Mouse (Mus musculus): Measurements from ENCODE around the gene Klk8. TPM values are rescaled to one million over a fixed set of nuclear protein-coding genes. Genes with fewer than 3 reads are reported as not detected.

Klk8 gene
- polyA plus RNA-seq, 1 experiment from 2014 or later = 5.0 TPM

DNA sequence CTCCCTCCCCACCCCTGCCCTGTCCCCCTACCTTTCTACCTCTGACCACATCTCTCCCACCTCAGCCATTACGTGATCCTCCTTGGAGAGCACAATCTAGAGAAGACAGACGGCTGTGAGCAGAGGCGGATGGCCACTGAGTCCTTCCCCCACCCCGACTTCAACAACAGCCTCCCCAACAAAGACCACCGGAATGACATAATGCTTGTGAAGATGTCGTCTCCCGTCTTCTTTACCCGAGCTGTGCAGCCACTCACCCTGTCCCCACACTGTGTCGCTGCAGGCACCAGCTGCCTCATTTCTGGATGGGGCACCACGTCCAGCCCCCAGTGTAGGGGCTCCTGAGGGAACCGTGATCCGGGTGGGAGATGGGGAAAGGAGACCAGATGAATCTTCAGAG lies 20.0 kb upstream of the Klk8 start:
- no peak overlapping the region for H3K4me3 ChIP-seq
- no peak for ATAC-seq (ENCODE audit: low FRiP score, low read depth)
- no peaks in the 10 kb centered on the region for H3K9me3 ChIP-seq
- H3K9ac ChIP-seq = no peak overlapping the region
- no peaks in the 10 kb centered on the region for H3K36me3 ChIP-seq
- no peak overlapping the region for H3K27ac ChIP-seq
- H3K27me3 ChIP-seq (replicated peaks) = no peaks in the 10 kb centered on the region
- H3K4me1 ChIP-seq = peaks cover 2% of the 10 kb centered on the region; the same call in 1 of the 2 replicates
- WGBS = 89% methylated on average over 12 of the region's 12 CpGs
- no peak overlapping the region for H3K4me2 ChIP-seq (replicated peaks)

DNA sequence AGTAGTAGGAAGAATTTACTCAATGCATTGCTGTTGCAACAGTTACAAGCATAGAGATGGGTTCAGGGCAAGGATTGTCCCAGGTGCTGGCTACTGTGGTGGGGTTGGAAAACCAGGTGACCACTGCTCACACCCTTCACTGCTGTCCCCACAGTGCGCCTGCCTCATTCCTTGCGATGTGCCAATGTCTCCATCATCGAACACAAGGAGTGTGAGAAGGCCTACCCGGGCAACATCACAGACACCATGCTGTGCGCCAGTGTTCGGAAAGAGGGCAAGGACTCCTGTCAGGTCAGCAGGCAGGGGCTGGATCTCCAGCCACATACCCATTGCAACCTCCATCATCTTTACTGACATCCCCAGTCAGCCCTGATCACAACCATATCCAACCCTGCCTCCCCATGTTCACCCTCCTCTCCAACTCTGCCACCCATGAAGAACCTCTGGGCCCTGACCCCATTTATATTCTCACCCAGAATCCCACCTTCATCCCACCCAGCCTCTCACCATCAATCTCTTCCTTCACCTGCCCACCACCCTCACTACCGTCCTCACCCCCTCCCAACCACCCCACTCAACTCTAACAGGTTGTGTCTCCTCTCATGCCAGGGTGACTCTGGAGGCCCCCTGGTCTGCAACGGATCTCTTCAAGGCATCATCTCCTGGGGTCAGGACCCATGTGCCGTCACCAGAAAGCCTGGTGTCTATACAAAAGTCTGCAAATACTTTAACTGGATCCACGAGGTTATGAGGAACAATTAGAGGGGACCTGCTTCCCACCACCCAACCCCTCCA lies 19.0 kb upstream of the Klk8 start:
- Histone ChIP-seq H3K27me3 (replicated peaks) (peaks cover 7% of the 10 kb centered on the region; the same call in 1 of the 2 replicates), H3K36me3 (no peaks in the 10 kb centered on the region), H3K9ac (no peak overlapping the region), H3K27ac (no peak overlapping the region), H3K9me3 (no peaks in the 10 kb centered on the region), H3K4me3 (no peak overlapping the region), H3K4me1 (peaks cover 7% of the 10 kb centered on the region; the same call in 1 of the 2 replicates), H3K4me2 (replicated peaks) (no peak overlapping the region)
- WGBS = 85% methylated on average over 10 of the region's 10 CpGs
- ATAC-seq (ENCODE audit: low FRiP score, low read depth) = no peak

DNA sequence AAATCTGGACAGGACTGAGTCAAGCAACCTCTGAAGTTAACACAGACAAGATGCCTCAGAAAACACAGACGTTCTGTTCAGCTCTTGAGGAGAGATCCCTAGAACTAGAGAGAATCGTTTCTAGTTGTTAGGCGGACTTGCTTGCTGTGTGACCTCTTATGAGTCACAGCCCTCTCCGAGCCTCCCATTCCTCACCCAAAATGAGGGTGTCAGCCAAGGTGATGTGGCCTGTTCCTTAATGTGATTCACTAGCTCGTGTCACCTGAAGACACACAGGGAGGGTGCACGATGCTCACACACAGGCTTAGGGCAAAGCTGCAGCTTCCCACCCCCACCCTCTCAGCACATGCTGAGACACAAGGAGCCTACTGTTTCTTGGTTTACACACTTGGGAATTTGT lies 17.1 kb upstream of the Klk8 start:
- no peak overlapping the region for H3K4me3 ChIP-seq
- H3K9me3 ChIP-seq = no peaks in the 10 kb centered on the region
- H3K9ac ChIP-seq = no peak overlapping the region
- H3K27me3 ChIP-seq (replicated peaks) = peaks cover 8% of the 10 kb centered on the region; the same call in 1 of the 2 replicates
- WGBS = 76% methylated on average over 6 of the region's 6 CpGs
- peaks cover 7% of the 10 kb centered on the region; the same call in 1 of the 2 replicates for H3K4me1 ChIP-seq
- no peak overlapping the region for H3K4me2 ChIP-seq (replicated peaks)
- no peak for ATAC-seq (ENCODE audit: low FRiP score, low read depth)
- H3K27ac ChIP-seq = no peak overlapping the region
- H3K36me3 ChIP-seq = no peaks in the 10 kb centered on the region

DNA sequence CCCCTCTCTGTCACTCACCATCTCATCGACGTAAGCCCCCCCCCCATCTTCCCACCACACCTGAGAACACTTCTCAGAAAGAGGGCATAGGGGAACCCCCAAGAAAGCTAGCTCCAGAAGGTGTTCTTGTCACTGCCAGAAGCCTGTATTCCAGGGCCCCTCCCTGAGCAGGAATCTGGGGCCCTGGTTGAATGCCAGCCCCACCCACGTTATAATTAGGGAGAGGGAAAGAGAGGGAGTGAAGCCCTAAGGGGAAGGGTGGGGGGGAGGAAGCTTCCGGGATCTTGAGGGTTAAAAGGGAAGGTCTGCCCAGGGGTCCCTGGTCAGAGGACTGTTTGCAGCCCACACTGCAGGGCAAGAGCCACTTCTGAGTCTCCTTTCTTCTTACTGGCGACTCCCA lies 16.6 kb upstream of the Klk8 start, which contains the start of gene Klk10:
Gene Klk10, plus strand, starts transcription at position 290 of the 400 bp plus-strand sequence.
- H3K27me3 ChIP-seq (replicated peaks) = peaks cover 8% of the 10 kb centered on the region; the same call in 1 of the 2 replicates
- ATAC-seq (ENCODE audit: low FRiP score, low read depth) = no peak
- H3K27ac ChIP-seq = no peak within 1 kb of the TSS
- H3K4me1 ChIP-seq = peaks cover 7% of the 10 kb centered on the region; the same call in 1 of the 2 replicates
- 54% methylated on average over 5 of the region's 5 CpGs for WGBS
- H3K4me3 ChIP-seq = no peak within 1 kb of the TSS
- no peaks in the 10 kb centered on the region for H3K9me3 ChIP-seq
- no peak within 1 kb of the TSS for H3K9ac ChIP-seq
- no peak within 1 kb of the TSS for H3K4me2 ChIP-seq (replicated peaks)
- H3K36me3 ChIP-seq = no peaks in the 10 kb centered on the region

DNA sequence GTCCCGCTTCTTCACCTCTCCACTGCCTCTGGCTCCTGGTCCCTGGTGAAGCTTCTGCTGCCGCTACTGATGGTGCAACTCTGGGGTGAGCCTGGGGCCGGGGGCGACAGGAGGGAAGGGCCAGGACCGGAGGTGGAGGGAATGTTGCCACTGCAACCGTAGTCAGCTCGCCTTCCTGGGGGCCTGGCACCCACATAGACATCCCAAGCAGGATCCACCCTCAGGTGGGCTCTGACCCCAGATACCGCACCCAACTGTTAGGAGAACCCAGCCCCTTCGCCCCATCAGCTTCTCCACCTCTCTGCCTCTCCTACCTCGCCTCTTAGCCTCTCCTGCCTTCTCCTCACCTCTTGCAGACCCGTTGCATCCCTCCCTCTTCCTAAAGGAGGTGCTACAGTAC lies 15.8 kb upstream of the Klk8 start:
- WGBS = 89% methylated on average over 11 of the region's 11 CpGs
- Histone ChIP-seq H3K9me3 (no peaks in the 10 kb centered on the region), H3K27ac (no peak overlapping the region), H3K4me3 (no peak overlapping the region), H3K4me1 (peaks cover 7% of the 10 kb centered on the region; the same call in 1 of the 2 replicates), H3K4me2 (replicated peaks) (no peak overlapping the region), H3K9ac (no peak overlapping the region), H3K27me3 (replicated peaks) (peaks cover 8% of the 10 kb centered on the region; the same call in 1 of the 2 replicates), H3K36me3 (no peaks in the 10 kb centered on the region)
- no peak for ATAC-seq (ENCODE audit: low FRiP score, low read depth)

DNA sequence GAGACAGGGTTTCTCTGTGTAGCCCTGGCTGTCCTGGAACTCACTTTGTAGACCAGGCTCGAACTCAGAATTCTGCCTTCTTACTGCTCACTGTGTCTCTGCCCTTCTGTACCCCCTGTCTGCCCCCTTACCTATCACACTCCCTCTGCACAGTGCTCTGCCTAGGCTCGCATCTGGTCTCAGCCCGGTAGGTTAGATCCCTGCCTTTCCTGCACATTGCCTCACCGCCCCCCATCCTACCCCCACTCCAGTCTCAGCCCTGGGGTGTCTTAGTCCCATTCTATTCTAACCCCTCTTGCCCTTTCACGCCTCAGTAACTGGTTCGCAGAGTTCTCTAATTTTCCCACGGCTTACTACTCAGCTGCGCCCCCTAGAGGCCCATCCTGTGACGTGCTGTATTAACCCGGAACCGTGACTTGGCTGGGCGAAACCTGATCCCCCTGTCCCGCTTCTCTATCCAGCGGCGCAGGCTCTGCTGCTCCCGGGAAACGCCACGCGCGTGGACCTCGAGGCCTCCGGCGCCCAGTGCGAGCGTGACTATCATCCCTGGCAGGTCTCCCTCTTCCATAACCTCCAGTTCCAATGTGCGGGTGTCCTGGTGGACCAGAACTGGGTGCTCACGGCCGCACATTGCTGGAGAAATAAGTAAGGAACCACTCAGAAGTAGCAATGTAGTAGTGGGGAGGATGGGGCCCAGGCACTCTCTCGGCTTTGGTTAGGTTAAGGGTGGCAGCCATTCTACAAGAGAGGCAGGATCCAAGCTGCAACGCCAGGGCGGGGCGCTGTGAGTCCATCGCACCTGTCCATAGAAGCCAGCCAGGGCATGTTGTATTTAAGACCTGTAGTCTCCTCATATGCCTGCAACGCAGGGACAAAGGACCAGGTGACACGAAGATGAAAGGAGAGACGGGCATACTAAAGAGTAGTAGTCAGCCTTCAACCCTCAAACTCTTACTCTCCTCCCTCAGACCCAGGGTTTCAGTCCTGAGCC lies 14.8 kb upstream of the Klk8 start:
- Histone ChIP-seq H3K36me3 (no peaks in the 10 kb centered on the region), H3K9me3 (no peaks in the 10 kb centered on the region), H3K4me1 (peaks cover 7% of the 10 kb centered on the region; the same call in 1 of the 2 replicates), H3K4me2 (replicated peaks) (peak overlapping the region; percentile 64), H3K27me3 (replicated peaks) (peaks cover 8% of the 10 kb centered on the region; the same call in 1 of the 2 replicates), H3K9ac (peak overlapping the region; percentile 38; the same call in 1 of the 2 replicates), H3K4me3 (peak overlapping the region; percentile 19; the same call in 1 of the 2 replicates), H3K27ac (no peak overlapping the region)
- WGBS = 9% methylated on average over 36 of the region's 36 CpGs
- peak; percentile 69 for ATAC-seq (ENCODE audit: low FRiP score, low read depth)

DNA sequence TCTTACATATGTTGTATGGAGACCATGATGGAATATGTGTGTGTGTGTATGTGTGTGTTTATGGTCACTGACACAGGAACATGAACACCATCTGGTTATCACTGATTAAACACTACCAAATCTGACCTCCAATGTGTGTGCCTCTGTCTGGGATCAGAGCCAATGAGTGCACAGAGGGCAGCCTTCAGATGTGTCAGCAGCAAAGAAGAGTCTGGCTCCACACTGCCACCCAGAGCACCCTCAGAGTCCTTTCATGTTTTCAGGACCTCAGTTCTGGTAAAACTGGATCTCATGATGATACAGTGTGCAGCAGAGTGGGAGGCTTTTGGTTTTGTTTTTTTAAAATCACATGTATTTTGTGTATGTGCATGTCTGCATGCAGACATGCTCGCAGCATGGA lies 12.1 kb upstream of the Klk8 start:
- 85% methylated on average over 1 of the region's 1 CpGs for WGBS
- Histone ChIP-seq H3K36me3 (no peaks in the 10 kb centered on the region), H3K9ac (no peak overlapping the region), H3K27ac (no peak overlapping the region), H3K4me3 (no peak overlapping the region), H3K4me2 (replicated peaks) (no peak overlapping the region), H3K4me1 (peaks cover 7% of the 10 kb centered on the region; the same call in 1 of the 2 replicates), H3K9me3 (no peaks in the 10 kb centered on the region), H3K27me3 (replicated peaks) (peaks cover 8% of the 10 kb centered on the region; the same call in 1 of the 2 replicates)
- ATAC-seq (ENCODE audit: low FRiP score, low read depth) = no peak

DNA sequence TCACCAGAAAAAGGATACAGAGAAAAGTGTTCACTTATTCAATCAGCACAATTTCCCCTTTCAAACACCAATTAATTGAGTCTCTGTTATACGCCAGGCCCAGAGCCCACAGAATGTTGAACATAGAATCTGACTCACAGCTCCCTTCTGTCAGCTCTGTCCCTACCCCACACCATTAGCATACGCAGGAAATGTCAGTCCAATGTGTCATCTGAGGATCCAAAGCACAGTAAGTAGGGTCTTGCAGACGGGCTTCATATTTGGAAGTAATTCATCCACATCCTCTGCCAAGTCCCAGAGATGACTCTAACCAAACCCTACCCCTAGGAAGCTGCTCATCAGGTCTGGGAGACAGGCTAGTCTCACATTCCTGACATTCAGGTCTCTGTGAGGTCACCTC lies 9.3 kb upstream of the Klk8 start:
- 79% methylated on average over 3 of the region's 3 CpGs for WGBS
- Histone ChIP-seq H3K9ac (no peak overlapping the region), H3K4me2 (replicated peaks) (no peak overlapping the region), H3K27me3 (replicated peaks) (peaks cover 4% of the 10 kb centered on the region; the same call in 1 of the 2 replicates), H3K4me3 (no peak overlapping the region), H3K4me1 (no peaks in the 10 kb centered on the region), H3K9me3 (no peaks in the 10 kb centered on the region), H3K27ac (no peak overlapping the region), H3K36me3 (no peaks in the 10 kb centered on the region)
- ATAC-seq (ENCODE audit: low FRiP score, low read depth) = no peak

DNA sequence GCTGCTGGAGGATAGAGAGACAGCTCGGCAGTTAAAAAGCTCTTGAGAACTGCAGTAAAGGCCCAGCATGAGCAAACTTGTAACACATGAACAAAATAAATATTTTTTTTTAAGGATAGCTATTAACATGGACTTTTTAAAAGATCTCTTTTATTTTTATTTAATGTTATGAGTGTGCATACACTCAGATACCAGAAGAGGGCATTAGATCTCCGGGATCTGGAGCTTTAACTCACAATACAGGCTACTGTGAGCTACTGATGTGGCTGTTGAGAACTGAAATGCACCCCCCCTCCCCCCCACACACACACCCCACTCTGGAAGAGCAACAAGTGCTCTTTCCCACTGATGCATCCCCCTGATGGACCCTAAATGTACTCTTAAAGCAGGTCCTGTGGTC lies 8.1 kb upstream of the Klk8 start:
- WGBS = 79% methylated on average over 2 of the region's 2 CpGs
- H3K4me1 ChIP-seq = no peaks in the 10 kb centered on the region

DNA sequence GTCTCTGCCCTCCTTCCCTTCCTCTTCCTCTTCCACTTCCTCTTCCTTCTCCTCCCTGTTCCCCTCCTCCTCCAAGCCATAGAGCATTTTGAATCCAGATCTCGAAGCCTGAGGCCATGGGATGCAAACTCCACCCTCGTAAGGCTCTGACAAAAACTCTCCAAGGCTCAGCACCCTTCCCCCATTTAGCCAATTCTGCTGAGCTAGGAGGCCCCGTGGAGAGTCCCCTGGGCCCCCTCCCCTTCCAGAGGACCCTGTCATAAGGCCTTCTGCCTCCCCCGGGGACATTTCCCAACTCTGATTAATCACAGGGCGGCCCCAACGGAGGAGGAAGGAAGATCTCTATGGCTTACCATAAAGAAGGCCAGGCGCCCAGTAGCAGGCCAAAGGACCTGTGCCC lies 5.8 kb upstream of the Klk8 start, which contains the start of gene Klk9:
Gene Klk9, plus strand, starts transcription at position 301 of the 400 bp plus-strand sequence.
- no peaks in the 10 kb centered on the region for H3K36me3 ChIP-seq
- no peak within 1 kb of the TSS for H3K4me2 ChIP-seq (replicated peaks)
- H3K4me3 ChIP-seq = no peak within 1 kb of the TSS
- ATAC-seq (ENCODE audit: low FRiP score, low read depth) = no peak
- no peak within 1 kb of the TSS for H3K9ac ChIP-seq
- H3K9me3 ChIP-seq = no peaks in the 10 kb centered on the region
- WGBS = 77% methylated on average over 7 of the region's 7 CpGs
- H3K27ac ChIP-seq = no peak within 1 kb of the TSS
- peaks cover 11% of the 10 kb centered on the region for H3K27me3 ChIP-seq (replicated peaks)
- peaks cover under 1% of the 10 kb centered on the region for H3K4me1 ChIP-seq

More for the DNA sequence above, 8.1 kb upstream of the Klk8 start:
- no peaks in the 10 kb centered on the region for H3K9me3 ChIP-seq
- H3K27me3 ChIP-seq (replicated peaks) = no peaks in the 10 kb centered on the region
- H3K4me2 ChIP-seq (replicated peaks) = no peak overlapping the region
- no peaks in the 10 kb centered on the region for H3K36me3 ChIP-seq
- ATAC-seq (ENCODE audit: low FRiP score, low read depth) = no peak
- no peak overlapping the region for H3K4me3 ChIP-seq
- no peak overlapping the region for H3K27ac ChIP-seq
- H3K9ac ChIP-seq = no peak overlapping the region

DNA sequence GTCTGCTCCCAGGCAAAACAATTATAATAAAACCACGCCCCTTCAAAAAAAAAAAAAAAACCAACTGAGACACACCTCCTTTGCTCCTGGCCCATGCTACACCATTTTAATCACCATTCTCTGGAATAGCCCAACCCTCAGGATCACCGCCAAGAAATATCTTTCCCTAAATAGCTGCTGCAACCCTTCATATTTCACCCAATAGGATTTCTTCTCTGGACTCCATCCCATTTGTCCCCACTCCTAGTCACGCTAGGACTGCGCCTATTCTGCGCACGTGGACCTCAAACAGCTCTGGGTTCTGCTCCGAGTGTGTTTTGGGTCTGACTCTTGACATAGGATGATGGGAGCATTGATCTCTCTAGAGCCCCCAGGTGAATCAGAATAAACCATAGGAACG lies 1.0 kb upstream of the Klk8 start:
- H3K27me3 ChIP-seq (replicated peaks) = peaks cover 31% of the 10 kb centered on the region
- no peaks in the 10 kb centered on the region for H3K9me3 ChIP-seq
- H3K27ac ChIP-seq = no peak overlapping the region
- H3K4me1 ChIP-seq = peaks cover 3% of the 10 kb centered on the region
- ATAC-seq (ENCODE audit: low FRiP score, low read depth) = no peak
- H3K4me3 ChIP-seq = peak overlapping the region; percentile 39; the same call in 1 of the 2 replicates
- 5% methylated on average over 8 of the region's 8 CpGs for WGBS
- H3K9ac ChIP-seq = no peak overlapping the region
- H3K4me2 ChIP-seq (replicated peaks) = peak overlapping the region; percentile 77
- H3K36me3 ChIP-seq = no peaks in the 10 kb centered on the region

Measured in neural tube, embryonic 12.5 days (tissue).